Mouse (Mus musculus) kidney, embryonic 16.5 days (tissue): ENCODE measurements around the gene Gm20489. TPM values are rescaled to one million over a fixed set of nuclear protein-coding genes. Genes with fewer than 3 reads are reported as not detected.

ENCODE experiments used
- ATAC-seq: fragments of 200-750 bp; cut with Nextera tagmentation; 2 replicates; pipeline ENCODE4 v1.8.0; 2017; ENCODE audit warnings: moderate TSS enrichment; ENCODE audit not compliant: low FRiP score, low TSS enrichment
- H3K27ac ChIP-seq: fragments of 300-500 bp; sonication (generic); 2 replicates; pipeline ENCODE4 v1.5.1; 2014; ENCODE audit warnings: low read length
- H3K27me3 ChIP-seq: fragments of 300-500 bp; sonication (generic); 2 replicates; pipeline ENCODE4 v1.6.1; 2014; ENCODE audit warnings: low read length, control low read depth, mixed read lengths; ENCODE audit not compliant: insufficient read depth
- H3K36me3 ChIP-seq: fragments of 300-500 bp; sonication (generic); 2 replicates; pipeline ENCODE4 v1.6.1; 2014; ENCODE audit warnings: low read length, control low read depth, mixed read lengths; ENCODE audit not compliant: insufficient read depth
- H3K4me1 ChIP-seq: fragments of 300-500 bp; sonication (generic); 2 replicates; pipeline ENCODE4 v1.6.1; 2014; ENCODE audit warnings: low read length, control low read depth, mixed read lengths; ENCODE audit not compliant: insufficient read depth
- H3K4me2 ChIP-seq: fragments of 300-500 bp; sonication (generic); replicated peaks from 2 replicates; pipeline ENCODE4 v1.6.1; 2014; ENCODE audit warnings: low read depth, low read length
- H3K4me3 ChIP-seq: fragments of 300-500 bp; sonication (generic); 2 replicates; pipeline ENCODE4 v1.5.1; 2014; ENCODE audit warnings: mild to moderate bottlenecking, low read length
- H3K9ac ChIP-seq: fragments of 300-500 bp; sonication (generic); replicated peaks from 2 replicates; pipeline ENCODE4 v1.6.1; 2014; ENCODE audit warnings: low read length
- H3K9me3 ChIP-seq: fragments of 300-500 bp; sonication (generic); 2 replicates; pipeline ENCODE4 v1.6.1; 2016; ENCODE audit warnings: low read length, control low read depth
- WGBS: fragments of 180-500 bp; shearing (Covaris S2); extraction: QIAGEN DNeasy Blood & Tissue Kit; methylation state at CpG from one replicate; pipeline ENCODE4 v1.1.7; 2014; 5-methylcytosine and 5-hydroxymethylcytosine counted together
- polyA plus RNA-seq: library from polyadenylated mRNA; unstranded; fragments of >200 nt; fragmentation: Nextera tagmentation; extraction: Ambion mirVana; gene quantifications from 2 replicates; pipeline ENCODE4 v1.2.1, GENCODE M21; 2015

Gm20489 gene
- polyA plus RNA-seq, 1 experiment from 2014 or later, result not detected

DNA sequence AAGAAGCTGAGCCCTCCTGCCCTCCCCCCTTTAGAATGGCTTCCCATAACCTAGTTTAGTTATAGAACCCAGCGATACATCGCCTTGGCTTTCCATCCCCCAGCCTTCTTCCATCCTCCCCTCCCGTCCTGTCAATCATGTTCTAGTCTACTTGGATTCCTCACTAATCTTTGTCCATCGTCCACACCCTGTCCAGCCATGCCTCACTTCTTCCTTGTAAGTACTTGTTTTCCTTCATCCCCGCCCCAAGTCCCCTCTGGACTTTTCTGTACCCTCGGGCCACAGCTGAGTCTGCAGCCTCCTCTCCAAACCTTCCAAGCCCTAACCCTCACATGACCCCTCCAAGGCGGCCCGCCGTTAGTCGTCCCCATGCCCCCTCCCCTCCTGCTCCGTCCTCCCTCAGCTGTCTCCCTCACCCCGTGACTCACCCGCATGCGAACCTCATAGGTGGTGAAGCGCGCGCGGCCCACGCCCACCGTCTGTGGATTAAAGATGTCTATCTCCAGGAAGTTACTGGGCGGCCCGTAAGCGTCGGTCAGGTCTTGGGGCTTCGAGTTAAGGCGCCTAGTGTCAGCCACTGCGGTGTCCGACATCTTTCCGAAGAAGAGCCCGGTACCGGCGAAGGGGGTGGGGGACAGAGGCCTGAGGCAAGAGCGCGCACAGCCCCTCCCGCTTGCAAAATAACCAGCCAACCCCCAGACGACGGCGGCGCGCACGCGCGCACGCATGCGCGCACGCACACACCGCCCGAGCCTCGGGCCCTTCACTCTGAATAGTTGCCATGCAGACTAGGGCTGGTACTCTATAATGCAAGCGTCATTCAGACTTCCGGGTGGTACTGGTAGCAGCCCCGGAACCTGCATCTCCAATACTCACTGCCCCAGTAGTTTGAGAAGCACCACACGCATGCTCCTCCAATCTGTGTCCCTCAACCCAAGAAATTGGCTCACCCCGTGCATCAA is 46.7 kb downstream of the Gm20489 start, which contains the start of gene Snx12:
TSS of gene Snx12 (minus strand) at position 730 of the 962 bp plus-strand sequence.
- peak; percentile 97 for ATAC-seq
- peaks cover 16% of the 10 kb centered on the region; the same call in 1 of the 2 replicates for H3K27me3 ChIP-seq
- H3K4me2 ChIP-seq, result peak within 1 kb of the TSS; percentile 60
- no peaks in the 10 kb centered on the region for H3K9me3 ChIP-seq
- WGBS, result 25% methylated on average over 54 of the region's 55 CpGs
- H3K36me3 ChIP-seq, result no peaks in the 10 kb centered on the region
- peak within 1 kb of the TSS; percentile 48 for H3K4me3 ChIP-seq
- H3K9ac ChIP-seq, result peak within 1 kb of the TSS; percentile 62
- H3K27ac ChIP-seq, result peak within 1 kb of the TSS; percentile 65; the same call in 1 of the 2 replicates
- peaks cover 3% of the 10 kb centered on the region; the same call in 1 of the 2 replicates for H3K4me1 ChIP-seq

Other genes starting within 250 kb of the Gm20489 start
- not detected in 2 replicates for gene Tex11, start 209.4 kb downstream of the Gm20489 start, polyA plus RNA-seq
- gene Slc7a3, start 183.0 kb downstream of the Gm20489 start, polyA plus RNA-seq, result 2.2 and 2.6 TPM in 2 replicates
- gene Snx12, start 46.5 kb downstream of the Gm20489 start, polyA plus RNA-seq, result 53.7 and 55.4 TPM in 2 replicates
- 3.3 and 3.9 TPM in 2 replicates for gene Foxo4, start 14.5 kb downstream of the Gm20489 start, polyA plus RNA-seq
- not detected in 2 replicates for gene Gm614, start 5.0 kb downstream of the Gm20489 start, polyA plus RNA-seq
- gene Il2rg, start 768 bp downstream of the Gm20489 start, polyA plus RNA-seq, result 26.0 and 26.5 TPM in 2 replicates
- 40.8 and 42.3 TPM in 2 replicates for gene Med12, start 5.0 kb upstream of the Gm20489 start, polyA plus RNA-seq
- gene Nlgn3, start 30.1 kb upstream of the Gm20489 start, polyA plus RNA-seq, result 6.8 and 7.5 TPM in 2 replicates
- 33.6 and 40.6 TPM in 2 replicates for gene Gjb1, start 107.4 kb upstream of the Gm20489 start, polyA plus RNA-seq
- gene Zmym3, start 151.8 kb upstream of the Gm20489 start, polyA plus RNA-seq, result 30.9 and 31.6 TPM in 2 replicates
- 457 and 479 TPM in 2 replicates for gene Nono, start 160.3 kb upstream of the Gm20489 start, polyA plus RNA-seq
- gene Itgb1bp2, start 180.1 kb upstream of the Gm20489 start, polyA plus RNA-seq, result 4.0 and 4.8 TPM in 2 replicates